Mouse (Mus musculus) right cerebral cortex, postnatal 25 days (tissue): Measurements from ENCODE around the gene Mkks.

Experiments used
- DNase-seq: peaks from one replicate; pipeline ENCODE4 v3.0.0; 2022

Mkks gene

GRCm38 (mm10) chr2:136834715-136835075 lies 56.5 kb downstream of the Mkks start:
- no peak for DNase-seq

DNA sequence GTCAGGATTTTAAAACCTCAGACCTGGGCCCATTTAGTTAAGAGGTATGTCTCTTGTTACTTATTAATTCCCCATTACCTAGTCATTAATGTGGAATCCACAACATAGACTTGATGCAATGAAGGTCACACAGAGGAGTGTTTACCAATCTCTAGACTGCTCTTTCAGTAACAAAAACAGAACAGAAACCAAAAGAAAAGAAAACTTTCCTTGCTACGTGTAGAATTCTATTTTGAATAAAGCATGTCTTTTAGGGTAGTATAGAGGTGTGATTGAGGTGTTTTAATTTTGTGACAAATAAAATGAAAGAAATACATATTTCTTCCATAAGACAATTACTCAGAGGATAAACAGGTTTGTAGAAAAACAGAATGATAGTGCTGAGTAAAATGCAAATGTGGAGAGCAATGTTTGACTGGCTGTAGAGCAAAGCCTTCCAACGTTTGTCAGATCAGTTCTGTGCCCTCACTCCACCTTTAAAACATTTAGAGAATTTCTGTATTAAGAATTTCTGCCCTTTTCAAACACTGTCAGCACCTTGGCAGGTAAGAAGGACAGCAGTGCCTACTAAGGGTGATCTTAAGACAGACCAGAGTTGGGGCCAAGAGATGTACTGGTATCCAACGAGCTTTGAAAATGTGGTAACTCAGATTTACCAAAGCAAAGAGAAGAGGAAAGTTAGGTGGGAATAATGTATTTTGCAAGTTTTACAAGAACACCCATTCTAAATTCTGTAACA lies 57.0 kb downstream of the Mkks start:
- DNase-seq: no peak

DNA sequence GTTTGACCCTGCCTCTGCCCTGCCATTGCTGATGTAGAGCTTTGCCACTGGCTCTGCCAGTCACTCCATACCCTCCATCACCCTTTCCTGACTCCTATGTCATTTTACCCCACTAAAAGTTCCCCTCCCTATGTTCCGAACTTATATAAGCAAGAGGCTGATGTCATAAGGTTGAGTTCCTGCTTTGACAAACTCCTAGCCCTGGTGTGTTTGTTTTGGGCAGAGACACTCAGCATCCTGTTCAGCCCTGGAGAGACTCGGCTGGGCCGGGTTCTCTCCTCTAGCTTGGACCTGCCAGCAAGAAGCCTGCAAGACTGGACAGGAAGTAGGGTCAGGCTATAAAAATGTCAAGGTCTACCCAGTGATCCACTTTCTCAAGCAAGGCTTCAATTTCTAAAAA lies 58.3 kb downstream of the Mkks start:
- no peak for DNase-seq

- DNase-seq: no peak
These were observed 63.6 kb downstream of the Mkks start for GRCm38 (mm10) chr2:136827612-136828011.
